Mouse (Mus musculus): ENCODE measurements around the gene Dscaml1.
"Not testable (repeated sequence)": the region's sequence is repeated elsewhere in the genome, so short reads cannot be mapped to it uniquely, and the experiment has no call there.

The Dscaml1 gene

GRCm38 (mm10) chr9:45739001-45739701 is 312.7 kb downstream of the Dscaml1 start:
- no peak for ATAC-seq (ENCODE audit: insufficient number of reproducible peaks, low FRiP score, low TSS enrichment)

DNA sequence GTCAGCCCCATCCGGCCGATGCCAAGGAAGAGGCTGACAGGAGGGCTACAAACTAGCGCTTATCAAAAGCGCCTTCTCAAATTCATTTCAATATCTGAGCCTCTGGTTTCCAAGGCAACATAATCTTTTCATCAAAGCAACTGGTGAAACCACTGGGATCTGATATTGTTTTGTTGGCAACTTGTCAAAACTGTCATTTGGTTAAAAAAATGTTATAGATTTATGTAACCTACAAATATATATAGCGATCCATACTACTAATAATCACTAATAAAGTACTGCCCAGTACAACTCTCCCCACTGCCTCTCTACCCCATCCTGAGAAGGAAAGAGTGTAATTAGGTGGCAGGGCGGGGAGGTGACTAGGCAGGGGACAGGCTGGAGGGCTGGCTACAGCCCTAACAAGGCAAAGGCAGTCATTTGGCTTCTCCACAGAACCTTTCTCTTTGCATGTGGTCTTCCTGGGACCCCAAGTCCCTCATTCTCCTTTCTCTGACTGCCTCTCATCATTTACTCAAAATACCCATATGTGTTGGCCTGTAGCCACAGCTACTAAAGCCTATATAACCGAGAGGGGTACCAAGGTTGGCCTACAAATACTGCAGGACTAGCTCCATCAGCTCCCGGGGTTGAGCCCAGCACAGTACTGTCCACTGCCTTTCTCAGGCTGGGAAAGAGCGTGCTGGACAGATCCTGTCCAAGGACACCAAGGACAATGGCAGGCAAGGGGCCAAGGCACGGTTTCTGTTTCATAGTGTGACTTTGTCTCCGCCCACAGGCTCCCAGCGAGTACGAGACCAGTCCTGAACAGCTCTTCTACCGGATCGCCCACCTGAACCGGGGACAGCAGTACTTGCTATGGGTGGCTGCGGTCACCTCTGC is 313.5 kb downstream of the Dscaml1 start:
- ATAC-seq (ENCODE audit: insufficient number of reproducible peaks, low FRiP score, low TSS enrichment), result no peak

DNA sequence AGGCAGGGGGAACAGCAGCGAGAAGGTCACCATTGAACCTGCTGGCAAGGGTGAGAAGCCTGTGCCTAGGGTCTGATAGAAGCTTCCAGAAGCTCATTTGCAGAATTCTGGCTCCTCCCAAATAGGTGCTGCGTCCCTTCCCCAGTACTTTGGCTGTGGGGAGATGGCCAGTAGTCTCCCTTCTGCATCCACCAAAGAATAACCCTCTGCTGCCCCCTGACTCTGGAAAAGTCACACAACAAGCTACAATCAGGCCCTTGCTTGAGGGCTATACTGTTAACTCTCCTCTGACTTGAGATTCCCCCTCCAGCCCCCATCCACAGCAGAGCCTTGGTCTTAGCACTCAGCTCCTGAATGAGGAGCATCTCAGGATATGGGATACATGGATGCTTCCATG is 314.2 kb downstream of the Dscaml1 start:
- no peak for ATAC-seq (ENCODE audit: insufficient number of reproducible peaks, low FRiP score, low TSS enrichment)

DNA sequence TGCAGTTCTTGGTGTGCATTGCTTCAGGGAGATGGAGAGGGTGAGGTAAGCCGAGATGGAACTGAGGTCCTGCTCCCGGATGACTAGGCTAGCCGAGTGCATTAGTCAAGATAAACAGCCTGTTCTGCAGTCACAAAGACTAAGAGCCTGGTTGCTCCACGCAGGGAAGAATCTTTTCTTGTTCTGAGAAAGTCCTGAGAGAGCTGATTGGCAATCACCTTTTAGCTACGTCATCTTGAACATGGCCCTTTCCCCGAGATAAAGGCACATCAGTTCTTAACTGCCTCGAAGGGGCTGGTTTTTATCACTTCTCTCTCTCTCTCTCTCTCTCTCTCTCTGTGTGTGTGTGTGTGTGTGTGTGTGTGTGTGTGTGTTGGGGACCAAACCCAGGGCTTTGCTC is 319.0 kb downstream of the Dscaml1 start:
- ATAC-seq (ENCODE audit: insufficient number of reproducible peaks, low FRiP score, low TSS enrichment), result no peak

- ATAC-seq (ENCODE audit: insufficient number of reproducible peaks, low FRiP score, low TSS enrichment), result no peak
Observed at GRCm38 (mm10) chr9:45749917-45750316, 323.5 kb downstream of the Dscaml1 start.

DNA sequence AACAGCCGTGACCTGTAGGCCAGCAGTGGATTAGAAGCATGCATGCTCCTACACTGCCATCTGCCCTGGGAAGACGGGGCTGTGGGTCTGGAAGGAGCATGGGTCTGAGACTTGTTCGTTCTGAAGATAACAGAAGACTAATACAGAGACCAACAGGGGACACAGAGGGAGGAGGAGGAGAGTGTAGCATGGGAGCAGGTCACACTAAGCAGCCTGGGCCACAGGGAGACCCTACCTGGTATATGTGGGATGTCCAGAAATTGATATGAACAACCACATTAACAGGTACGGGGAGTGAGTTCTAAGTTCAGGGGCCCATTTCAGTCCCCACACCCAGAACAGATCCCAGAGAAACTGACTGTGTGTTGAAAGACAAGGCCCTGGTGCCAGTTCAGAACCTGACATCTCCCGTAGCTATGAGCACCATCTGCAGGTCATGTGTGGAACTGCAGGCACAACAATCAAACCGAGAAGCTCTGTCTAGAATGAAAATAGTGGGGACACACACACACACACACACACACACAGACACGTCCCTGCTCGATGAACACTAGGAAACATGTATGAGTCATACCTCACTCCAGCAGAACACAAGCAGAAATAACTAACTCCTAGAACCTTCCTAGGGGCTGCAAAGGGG is 328.1 kb downstream of the Dscaml1 start:
- ATAC-seq (ENCODE audit: insufficient number of reproducible peaks, low FRiP score, low TSS enrichment), result peak; percentile 40; the same call in 1 of the 2 replicates

DNA sequence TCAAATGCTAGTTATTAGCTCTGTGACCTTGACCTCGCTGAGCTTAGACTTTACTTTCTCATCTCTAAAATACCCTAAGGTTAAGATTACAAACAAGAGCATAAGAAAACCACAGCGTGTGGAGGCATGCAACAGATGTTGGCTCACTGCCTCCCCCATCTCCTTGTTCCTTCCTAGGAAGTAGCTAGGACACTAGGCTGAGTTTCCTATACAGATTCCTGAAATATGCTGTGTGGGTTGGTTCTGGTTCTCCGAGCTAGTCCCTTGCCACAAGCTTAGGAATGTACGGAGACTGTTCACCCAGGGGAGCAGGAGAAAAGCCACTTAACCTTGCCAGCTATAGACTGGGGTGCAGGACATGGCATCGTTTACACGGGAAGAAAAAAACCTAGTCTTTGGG is 339.8 kb downstream of the Dscaml1 start:
- no peak for ATAC-seq (ENCODE audit: insufficient number of reproducible peaks, low FRiP score, low TSS enrichment)

DNA sequence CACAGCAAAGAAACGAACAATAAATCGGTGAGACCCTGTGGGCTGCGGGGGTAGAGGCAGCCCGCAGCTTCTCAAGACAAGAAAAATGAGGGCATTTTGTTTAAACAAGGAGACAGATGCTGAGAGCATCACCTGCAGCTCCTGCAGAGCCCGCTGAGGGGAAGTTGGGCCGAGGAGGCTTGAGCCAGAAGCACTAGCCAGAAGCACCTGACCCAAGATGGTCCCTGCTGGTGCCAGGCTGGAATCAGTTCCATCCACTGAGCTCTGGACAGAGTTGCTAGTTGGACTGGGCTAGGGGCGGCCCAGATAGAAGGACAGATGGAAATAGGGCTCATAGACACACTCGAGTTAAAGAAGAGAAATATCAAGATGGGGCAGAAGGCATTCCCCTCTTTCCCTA is 340.7 kb downstream of the Dscaml1 start:
- no peak for ATAC-seq (ENCODE audit: insufficient number of reproducible peaks, low FRiP score, low TSS enrichment)

DNA sequence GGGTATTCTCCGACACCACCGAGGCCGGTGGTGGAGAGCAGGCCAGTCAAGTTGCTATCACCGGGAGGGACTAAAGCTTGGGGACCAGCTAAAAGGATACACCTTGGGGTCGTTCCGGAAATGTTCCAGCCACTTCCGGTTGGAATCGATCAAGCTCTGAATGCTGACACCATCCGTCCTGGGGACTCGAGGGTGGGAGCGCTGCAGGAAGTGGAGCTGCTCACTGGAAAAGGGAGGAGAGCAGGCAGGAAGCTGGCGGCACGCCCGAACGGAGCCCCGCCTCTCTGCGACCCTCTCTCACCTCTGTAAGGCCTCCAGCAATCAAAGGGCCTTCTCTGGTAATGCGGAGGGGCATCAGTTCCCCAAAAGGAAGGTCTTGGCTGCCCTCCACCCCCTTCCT is 342.0 kb downstream of the Dscaml1 start:
- ATAC-seq (ENCODE audit: insufficient number of reproducible peaks, low FRiP score, low TSS enrichment), result no peak

DNA sequence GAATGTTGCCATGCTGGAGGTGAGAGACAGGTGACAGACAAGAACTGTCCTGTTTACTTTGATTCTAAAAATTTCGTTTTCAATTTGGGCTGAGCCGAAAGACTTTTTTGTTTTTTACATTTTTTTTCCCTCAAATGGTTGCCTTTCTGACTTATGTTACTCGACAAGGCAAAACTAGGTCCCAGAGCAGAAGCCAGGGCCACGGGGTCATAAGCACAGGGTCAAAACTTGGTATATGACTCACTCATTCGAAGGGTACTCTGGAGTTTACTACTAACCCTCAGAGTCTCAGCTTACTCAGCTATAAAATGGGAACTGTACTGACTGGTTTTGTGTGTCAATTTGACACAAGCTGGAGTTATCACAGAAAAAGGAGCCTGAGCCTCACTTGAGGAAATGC is 343.2 kb downstream of the Dscaml1 start:
- no peak for ATAC-seq (ENCODE audit: insufficient number of reproducible peaks, low FRiP score, low TSS enrichment)

GRCm38 (mm10) chr9:45774088-45774487 is 347.7 kb downstream of the Dscaml1 start:
- ATAC-seq (ENCODE audit: insufficient number of reproducible peaks, low FRiP score, low TSS enrichment), result no peak

- not testable (repeated sequence) for ATAC-seq (ENCODE audit: insufficient number of reproducible peaks, low FRiP score, low TSS enrichment)
Observed at GRCm38 (mm10) chr9:45776176-45776575, 349.7 kb downstream of the Dscaml1 start.

- no peak for ATAC-seq (ENCODE audit: insufficient number of reproducible peaks, low FRiP score, low TSS enrichment)
Observed at GRCm38 (mm10) chr9:45779201-45779600, 352.8 kb downstream of the Dscaml1 start.

- no peak for ATAC-seq (ENCODE audit: insufficient number of reproducible peaks, low FRiP score, low TSS enrichment)
Observed at GRCm38 (mm10) chr9:45783249-45784069, 357.0 kb downstream of the Dscaml1 start.

DNA sequence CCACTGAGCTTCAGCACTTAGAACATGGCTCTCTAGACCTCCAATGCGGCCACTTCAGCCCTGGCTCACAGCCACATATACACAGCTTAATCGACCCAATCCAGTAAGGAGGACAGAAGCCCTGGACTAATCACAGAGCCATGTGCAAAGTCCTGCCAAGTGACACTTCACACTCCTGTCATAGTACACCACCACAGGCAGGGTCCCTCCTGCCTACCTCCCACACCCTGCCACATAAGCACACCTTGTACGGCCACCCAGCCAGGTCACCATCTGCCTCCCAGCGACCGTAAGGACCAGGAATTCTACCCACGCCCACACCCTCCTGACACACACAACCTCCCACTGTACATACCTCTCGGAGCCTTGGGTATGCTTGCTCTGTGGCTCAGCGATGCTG is 360.6 kb downstream of the Dscaml1 start:
- ATAC-seq (ENCODE audit: insufficient number of reproducible peaks, low FRiP score, low TSS enrichment), result no peak

- ATAC-seq (ENCODE audit: insufficient number of reproducible peaks, low FRiP score, low TSS enrichment), result no peak
Observed at GRCm38 (mm10) chr9:45787547-45787946, 361.1 kb downstream of the Dscaml1 start.

- no peak for ATAC-seq (ENCODE audit: insufficient number of reproducible peaks, low FRiP score, low TSS enrichment)
Observed at GRCm38 (mm10) chr9:45788405-45788804, 362.0 kb downstream of the Dscaml1 start.

- no peak for ATAC-seq (ENCODE audit: insufficient number of reproducible peaks, low FRiP score, low TSS enrichment)
Observed at GRCm38 (mm10) chr9:45791456-45792142, 365.2 kb downstream of the Dscaml1 start.

DNA sequence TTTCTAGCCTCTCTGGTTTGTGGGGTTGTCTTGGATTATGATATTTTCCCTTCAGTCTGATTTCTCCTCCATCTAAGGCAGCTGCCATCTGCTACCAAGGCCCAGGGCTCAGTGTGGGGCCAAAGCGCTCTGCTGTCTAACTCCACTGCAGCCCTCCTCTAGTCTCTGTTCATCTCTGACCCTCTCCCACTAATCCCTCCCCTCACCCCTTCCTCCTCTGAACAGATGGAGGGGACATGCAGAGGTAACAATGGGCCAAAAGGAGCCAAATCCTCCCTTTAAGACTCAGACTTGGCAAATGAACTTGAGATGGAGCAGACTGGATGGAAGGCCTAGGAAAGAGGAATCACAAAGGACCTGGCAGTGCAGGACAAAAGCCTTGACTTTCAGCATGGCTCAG is 365.8 kb downstream of the Dscaml1 start:
- ATAC-seq (ENCODE audit: insufficient number of reproducible peaks, low FRiP score, low TSS enrichment), result no peak

GRCm38 (mm10) chr9:45793697-45794096 is 367.3 kb downstream of the Dscaml1 start:
- ATAC-seq (ENCODE audit: insufficient number of reproducible peaks, low FRiP score, low TSS enrichment), result no peak
